Mouse (Mus musculus): ENCODE results near the gene Catsperd.

- TF ChIP-seq POLR2A (IDR thresholded peaks at IDR 0.05; ENCODE audit: borderline replicate concordance, insufficient read depth, low read length): no peak
- TF ChIP-seq CTCF (IDR thresholded peaks at IDR 0.05; ENCODE audit: borderline replicate concordance, insufficient read depth, low read depth, low read length): no peak
These were observed 44.9 kb upstream of the Catsperd start for GRCm38 (mm10) chr17:56583071-56583470.

Data from cerebellum, adult 2 months (tissue).